Mouse (Mus musculus): ENCODE results near the gene 4933428G20Rik.

The 4933428G20Rik gene

DNA sequence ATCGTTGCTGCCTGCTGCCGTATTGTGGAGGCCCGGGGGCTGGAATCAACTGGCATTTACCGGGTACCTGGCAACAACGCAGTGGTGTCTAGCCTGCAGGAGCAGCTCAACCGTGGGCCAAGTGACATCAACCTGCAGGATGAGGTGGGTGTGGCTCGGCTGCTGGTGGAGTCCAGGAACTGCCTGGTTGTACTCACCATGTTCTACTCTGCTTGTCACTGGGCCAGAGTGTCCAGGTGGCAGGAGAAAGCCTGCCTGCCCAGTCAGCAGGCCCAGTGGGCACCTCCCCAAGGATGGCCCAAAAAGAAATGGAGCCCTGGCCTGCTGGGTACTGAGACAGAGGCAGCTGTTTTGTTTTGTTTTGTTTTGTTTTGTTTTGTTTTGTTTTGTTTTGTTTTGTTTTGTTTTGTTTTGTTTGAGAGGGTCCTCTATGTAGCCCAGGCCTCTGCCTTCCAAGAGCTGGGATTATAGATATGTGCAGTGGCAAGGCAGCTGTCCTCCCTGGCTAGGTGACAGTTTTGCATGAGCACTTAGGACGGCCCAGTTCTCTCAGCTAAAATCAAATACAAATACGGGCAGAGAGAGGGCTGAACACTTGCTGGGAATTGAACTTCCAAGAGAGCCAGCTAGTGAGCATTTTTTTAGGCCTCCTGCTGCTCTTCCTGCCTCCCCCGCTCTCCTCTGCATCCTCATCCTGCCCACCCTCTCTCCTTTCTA, 33.5 kb downstream of the 4933428G20Rik start:
- DNase-seq (ENCODE audit: extremely low read depth, low read depth, low spot score): no peak

DNA sequence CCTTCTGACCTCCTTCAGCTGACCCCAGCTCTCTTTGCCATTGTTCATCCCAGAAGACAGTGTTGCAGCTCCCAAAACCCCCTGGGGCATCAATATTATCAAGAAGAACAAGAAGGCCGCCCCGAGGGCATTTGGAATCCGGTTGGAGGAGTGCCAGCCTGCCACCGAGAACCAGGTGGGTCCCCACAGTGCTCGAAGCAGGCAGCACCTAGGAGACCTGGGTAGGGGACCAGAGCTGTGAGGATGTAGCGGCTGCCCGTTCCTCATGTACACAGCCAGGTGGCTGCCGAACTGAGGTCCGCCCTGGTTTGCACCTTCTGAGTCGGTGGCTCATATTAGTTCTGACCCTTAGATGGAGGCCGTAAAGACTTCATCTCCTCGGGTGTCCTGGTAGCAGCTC, 34.2 kb downstream of the 4933428G20Rik start:
- DNase-seq (ENCODE audit: extremely low read depth, low read depth, low spot score): no peak

DNA sequence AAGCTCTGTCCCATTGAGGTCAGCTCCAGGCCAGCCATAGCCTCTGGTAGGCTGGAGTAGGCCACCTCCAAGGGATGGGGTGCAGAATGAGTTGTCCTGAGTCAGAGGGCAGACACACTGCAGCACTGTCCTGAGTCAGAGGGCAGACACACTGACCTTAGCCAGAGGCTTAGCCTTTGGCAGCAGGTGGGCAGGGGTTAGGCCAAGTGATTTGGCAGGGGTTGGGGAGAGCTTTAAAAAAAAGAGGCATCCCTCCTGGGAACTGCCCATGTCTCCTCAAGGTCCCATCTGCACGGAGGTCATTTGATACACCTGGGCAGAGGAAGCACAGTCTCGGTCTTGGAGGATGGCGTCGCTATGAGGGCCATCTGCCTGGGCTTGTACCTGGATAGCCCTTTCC, 36.1 kb downstream of the 4933428G20Rik start:
- no peak for DNase-seq (ENCODE audit: extremely low read depth, low read depth, low spot score)

DNA sequence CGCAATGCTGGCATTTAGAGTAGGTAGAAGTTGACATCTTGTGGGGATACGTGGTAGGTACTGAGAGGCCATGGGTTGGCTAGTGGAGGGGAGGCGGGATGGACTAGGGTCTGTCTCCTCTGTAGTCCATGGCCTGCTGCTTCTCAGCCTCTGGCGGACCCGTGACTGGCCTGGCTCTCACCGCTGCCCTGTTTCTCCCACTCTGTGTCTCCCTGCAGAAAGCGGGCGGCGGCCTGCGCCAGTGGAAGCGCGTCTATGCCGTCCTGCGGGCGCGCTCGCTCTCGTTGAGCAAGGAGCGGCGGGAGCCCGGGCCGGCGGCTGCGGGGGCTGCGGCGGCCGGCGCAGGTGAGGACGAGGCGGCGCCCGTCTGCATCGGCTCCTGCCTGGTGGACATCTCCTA, 37.0 kb downstream of the 4933428G20Rik start:
- no peak for DNase-seq (ENCODE audit: extremely low read depth, low read depth, low spot score)

DNA sequence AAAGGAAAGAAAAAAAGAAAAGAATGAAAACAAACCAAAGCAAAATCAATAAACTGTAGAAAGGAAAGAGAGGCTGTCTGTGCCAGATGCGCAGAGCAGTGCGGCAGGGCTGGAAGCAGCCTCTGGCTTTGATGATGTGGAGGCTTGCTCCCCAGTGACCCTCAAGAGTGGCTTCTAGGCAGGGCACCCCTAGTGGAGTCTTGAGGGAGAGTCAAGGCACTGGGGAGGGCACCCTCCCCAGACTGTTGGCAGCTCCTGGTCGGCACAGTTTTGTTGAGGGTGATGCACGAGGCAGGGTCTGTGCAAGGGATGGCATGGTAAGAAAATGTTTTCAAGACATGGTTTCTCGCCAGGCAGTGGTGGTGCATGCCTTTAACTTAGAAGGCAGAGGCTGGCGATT, 37.6 kb downstream of the 4933428G20Rik start:
- DNase-seq (ENCODE audit: extremely low read depth, low read depth, low spot score): no peak

DNA sequence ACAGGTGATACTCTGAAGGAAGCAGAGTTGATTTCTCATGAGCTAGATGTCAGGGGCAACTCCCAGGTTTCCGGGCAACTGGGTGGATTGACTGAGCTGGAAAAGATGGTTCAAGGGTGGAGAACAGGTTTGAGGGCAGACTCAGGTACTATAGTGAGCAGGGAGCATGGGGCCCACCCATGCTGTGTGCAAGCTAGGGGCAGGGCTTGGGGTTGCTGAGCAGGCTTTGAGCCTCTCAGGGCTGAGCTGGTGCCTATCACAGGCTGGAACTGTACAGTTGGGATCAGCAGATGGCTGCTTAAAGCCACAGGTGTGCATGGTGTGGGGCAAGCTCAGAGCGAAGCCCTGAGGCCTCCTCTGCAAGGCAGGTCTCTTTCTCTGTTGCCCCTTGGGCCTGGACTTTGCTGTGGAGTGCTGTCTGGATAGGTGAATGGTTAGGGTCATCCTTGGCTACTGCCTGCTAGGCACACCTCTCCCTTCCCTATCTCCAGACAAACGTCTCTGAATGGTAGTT, 38.8 kb downstream of the 4933428G20Rik start:
- no peak for DNase-seq (ENCODE audit: extremely low read depth, low read depth, low spot score)

DNA sequence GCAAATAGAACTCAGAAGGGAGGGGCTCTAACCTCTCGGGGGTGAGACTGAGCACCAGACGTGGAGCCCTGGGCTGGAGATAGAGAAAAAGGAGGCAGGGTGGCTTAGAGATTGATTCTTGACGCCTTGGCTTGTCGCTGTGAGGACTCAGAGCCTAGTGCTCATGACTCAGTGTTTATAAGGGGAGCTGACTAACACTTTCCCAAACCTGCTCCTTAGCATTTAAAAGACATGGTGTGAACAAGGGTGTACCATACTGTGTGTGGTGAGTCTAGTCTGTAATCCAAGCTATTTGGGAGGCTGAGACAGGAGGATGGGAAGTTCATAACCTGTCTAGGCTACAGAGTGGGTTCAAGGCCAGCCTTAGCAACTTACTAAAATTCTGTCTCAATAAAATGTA, 43.0 kb downstream of the 4933428G20Rik start:
- no peak for DNase-seq (ENCODE audit: extremely low read depth, low read depth, low spot score)

DNA sequence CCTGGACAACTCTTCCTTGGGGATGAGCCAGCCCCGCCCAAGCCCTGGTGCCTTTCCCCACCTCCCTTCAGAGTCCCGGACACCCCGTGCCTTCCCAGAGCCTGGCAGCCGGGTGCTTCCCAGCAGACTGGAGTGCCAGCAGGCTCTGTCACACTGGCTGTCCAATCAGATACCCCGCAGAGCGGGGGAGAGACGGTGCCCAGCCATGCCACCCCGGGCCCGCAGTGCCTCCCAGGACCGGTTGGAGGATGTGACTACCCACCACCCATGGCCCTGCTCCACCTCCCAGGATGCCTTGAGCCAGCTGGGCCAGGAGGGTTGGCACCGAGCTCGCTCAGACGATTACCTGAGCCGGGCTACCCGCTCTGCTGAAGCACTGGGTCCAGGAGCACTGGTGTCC, 48.5 kb downstream of the 4933428G20Rik start:
- DNase-seq (ENCODE audit: extremely low read depth, low read depth, low spot score): no peak

DNA sequence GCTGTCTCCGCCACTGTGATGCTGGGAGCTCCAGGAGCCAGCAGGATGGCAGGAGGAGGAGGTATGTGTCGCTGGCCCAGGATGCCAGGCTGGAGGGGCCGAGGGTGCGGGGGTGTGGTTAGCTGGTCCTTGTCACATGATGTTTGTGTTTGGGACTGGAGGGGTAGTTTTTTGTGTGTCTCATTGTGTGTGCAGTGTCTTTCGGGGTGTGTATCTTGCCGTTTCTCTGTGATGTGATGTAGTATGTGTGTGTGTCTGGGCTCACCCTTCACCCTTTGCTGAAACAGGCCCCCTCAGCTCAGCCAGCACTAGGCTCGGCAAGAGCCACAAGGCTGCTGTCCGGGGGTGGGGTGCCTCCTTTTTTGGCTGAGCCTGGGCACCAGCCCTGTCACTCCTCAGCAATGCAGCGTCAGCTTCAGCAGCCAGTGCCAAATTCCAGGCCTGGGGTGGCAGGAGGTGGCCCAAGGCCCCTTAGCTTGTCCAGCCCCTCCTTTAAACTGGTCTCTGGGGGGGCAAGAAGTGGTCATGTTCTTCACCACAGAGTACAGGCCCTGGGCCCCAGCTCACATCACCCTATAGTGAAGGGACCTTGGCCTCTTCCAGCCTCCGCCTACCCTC, 49.7 kb downstream of the 4933428G20Rik start:
- no peak for DNase-seq (ENCODE audit: extremely low read depth, low read depth, low spot score)

DNA sequence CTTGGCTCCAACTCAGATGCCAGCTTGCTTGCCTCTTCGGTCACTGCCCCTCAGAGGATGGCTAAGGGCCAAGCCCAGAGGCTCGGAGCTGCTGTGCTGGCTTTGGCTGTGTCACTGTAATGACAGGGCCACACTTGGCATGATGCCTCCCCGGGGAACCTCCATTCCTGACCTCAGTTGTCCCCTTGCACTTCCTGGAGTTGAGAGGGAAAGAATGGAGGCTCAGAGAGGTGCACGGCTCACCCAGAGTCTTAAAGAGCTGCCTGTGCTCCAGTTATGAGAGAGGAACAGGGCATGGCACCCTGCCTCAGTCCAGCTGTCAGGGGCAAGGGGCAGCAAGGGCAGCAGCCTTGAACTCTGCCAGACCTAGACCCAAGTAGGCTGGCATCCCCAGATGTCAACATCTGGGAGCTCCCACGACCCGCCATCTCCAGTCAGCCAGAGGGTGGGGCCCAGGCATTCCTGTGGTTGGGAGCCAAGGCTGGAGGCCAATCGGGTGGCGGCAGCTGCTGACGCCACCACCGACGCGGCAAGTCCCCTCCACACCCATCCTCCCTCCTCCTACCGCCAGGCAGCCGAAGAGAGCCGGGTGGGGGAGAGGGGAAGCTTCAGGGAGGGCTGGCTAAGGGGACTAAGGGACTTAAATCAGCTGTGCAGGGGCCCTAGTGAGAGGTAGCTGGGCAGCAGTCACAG, 50.4 kb downstream of the 4933428G20Rik start:
- no peak for DNase-seq (ENCODE audit: extremely low read depth, low read depth, low spot score)

DNA sequence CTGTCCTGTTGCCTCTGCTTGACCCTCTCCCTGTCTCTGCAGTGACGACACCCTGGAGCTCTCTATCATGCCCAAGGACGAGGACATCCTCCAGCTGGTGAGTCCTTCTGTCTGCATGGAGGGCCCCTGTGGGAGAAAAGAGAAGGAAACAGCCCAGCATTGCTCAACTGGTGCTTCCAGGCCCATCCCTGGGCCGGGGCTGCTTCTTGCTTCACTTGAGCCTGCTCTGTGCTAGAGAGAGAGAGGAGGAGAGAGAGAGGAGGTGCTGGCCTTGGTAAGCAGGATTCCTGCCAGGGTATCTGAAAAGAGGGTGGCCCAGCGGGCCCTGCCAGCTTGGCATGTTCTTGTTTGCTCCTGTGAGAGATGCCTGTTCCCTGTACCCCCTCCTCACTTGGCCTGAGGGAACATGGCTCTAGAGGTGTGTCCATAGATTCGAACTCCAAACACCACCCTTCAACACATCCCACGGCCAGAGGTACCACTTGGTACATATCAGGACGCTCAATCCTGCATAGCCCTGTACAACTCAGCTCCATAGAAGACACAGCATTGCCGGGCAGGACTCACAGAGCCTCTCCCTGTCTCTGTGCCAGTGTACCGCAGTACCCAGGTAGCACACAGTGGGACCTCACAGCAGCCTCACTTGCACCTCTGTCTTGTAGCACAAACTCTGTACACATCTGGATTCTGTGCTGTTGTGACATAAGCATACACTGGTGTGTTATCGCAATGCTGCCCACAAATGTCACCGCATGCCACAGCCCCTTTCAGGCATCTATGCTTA, 51.3 kb downstream of the 4933428G20Rik start:
- DNase-seq (ENCODE audit: extremely low read depth, low read depth, low spot score): no peak

DNA sequence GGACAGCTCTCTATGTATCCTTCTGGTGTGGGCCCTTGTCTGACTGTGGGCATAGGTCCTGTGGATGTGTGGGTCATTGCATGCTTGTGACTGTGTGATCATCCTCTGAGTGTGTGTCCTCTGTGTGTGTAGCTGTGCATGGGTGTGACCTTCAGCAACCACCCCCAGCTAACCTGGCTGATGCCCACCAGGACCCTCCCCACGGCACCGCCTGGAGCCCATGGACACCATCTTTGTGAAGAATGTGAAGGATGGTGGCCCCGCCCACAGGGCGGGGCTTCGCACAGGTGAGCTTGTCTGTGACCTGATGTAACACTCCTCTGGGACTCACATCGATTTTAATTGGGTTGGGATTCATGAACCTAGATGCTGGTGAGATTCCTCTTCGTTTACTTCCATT, 52.2 kb downstream of the 4933428G20Rik start:
- no peak for DNase-seq (ENCODE audit: extremely low read depth, low read depth, low spot score)

DNA sequence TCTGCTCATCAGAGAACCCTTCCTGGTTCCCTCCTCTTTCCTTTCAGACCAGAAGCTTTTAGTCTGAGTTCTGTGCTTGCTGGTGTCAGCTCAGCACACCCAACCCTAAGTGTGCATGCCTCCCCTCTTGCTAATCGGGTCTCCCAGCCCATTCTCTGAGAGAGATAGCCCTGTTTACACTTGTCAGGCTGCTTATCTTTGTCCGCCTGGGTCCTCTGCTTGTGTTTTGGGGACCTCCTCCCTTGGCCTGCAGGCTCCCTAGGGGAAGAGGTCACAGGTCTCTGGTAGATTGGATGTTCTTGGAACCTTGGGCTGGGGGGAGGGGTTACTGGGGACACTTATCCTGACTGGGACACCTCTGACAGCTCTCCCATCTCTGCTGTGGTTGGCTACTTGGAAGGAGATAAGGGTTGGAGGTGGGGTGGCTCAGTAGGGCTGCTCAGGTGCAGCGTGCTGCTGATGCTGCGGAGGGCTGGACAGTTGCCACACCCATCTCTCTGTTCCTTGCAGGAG, 54.1 kb downstream of the 4933428G20Rik start:
- DNase-seq (ENCODE audit: extremely low read depth, low read depth, low spot score): no peak

DNA sequence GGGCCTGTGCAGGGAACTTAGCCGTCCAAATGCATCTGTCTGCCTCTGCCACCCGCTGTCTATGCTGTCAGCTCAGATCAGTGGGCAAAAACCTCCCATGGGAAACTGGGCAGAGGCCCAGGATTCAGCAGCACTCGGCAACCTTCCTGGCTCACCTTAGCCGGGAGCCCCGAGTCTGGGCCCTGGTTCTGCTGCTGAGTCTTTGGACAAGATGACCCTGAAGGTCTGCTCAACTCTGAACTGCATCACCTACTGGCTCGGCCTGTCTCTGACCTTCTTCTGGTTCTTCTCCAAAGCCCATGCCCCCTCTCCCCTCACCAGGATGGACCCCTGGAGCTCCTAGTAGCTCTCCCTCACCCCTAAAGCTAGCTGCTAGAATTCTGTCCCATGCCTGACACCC, 54.5 kb downstream of the 4933428G20Rik start:
- DNase-seq (ENCODE audit: extremely low read depth, low read depth, low spot score): no peak

DNA sequence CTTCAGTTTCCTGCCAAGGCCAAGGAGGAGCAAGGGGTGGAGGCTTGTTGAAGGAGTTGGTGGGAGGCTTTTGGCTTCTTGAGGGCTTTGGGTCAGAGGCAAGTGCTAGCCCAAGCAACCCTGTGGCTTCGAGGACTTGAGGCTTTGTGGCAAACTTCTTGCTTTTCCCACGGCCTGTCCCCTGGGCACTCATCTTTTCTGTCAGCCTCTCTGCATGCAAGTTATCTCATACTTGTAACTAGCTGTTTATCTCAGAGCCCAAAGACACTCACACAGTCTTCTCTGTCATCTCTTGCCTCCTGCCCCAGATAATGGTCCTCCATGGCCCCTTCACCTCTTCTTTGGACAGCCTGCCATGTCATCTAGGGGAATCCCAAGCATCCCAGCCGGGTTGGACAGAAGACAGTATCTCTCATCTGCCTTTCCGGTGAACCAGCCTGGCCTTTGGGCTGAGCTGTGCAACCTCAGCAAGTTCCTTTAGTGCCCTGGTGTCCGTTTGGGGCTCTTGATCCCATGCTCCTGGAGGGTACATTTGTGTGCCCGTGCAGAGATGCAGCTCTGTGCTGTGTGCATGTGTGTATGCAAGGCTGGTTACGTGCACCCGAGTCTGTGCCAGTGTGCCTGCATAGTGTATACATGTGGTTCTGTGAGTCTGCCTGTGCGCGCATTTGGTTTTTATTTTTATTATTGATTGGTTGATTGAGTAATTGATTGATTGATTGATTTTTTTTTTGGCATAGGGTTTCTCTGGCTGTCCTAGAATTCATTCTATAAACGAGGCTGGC, 57.1 kb downstream of the 4933428G20Rik start:
- no peak for DNase-seq (ENCODE audit: extremely low read depth, low read depth, low spot score)

DNA sequence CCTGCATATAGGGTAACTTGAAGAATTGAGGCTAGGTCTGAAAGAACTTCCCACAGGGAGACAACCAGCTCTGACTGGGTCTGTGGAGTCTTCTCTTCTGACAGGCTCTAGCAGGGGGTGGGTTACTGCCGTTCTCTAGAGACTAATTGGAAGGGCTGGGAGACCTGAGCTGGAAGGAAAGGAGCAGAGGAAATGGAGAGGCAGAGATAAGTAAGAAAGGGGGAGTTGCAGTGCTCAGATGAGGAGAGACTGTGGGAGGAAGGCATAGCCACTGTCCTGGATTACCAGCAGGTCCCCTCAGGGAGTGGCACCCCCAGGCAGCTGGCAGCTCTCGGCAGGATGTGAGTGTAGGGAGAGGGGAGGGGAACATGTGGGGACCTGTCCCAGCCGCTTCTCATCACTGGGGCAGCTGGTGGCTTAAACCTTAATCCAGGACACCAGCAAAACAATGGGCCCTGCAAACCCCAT, 58.4 kb downstream of the 4933428G20Rik start:
- DNase-seq (ENCODE audit: extremely low read depth, low read depth, low spot score): no peak

DNA sequence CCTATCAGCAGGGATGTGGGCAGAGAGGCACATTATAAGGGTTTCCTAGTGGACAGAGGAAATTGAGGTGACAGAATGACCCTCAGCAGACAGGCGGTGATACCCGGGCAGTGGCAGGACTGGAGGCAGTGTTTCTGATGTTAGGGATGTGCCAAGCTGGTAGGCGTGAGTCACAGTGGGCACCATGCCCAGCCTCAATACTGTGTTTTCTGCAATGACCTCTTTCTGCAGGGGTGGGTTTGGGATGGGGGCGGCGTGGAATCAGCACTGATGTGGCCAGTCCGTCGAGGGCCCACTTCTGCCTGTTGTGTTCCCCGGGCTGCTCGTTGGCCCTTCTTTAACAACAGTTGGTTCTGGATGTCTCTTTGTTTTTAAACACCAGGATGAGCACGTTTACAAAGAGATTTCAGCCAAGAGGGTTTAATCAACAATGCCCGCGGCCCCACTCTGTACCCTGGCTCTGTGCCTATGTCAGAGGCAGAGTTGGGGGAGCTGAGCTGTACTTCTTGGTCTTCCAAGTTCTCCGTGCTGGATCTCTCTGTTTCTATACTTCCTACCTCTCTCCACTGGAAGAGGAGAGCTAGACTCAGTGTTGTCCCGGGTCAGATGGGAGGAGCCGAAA, 59.0 kb downstream of the 4933428G20Rik start:
- DNase-seq (ENCODE audit: extremely low read depth, low read depth, low spot score): no peak
